Mouse (Mus musculus) macrophage (primary cell): ENCODE measurements around the gene Myt1l. TPM values are rescaled to one million over a fixed set of nuclear protein-coding genes. Genes with fewer than 3 reads are reported as not detected.

Experiments
- H3K27ac ChIP-seq: fragments of 350-480 bp; formaldehyde crosslinking; 2 replicates; pipeline ENCODE4 v1.9.0; 2021
- H3K36me3 ChIP-seq: fragments of 350-480 bp; formaldehyde crosslinking; 2 replicates; pipeline ENCODE4 v1.9.0; 2021; ENCODE audit errors: inconsistent target
- H3K4me3 ChIP-seq: fragments of 350-480 bp; formaldehyde crosslinking; 2 replicates; pipeline ENCODE4 v1.9.0; 2021; ENCODE audit errors: inconsistent target
- H3K79me2 ChIP-seq: fragments of 350-480 bp; formaldehyde crosslinking; 2 replicates; pipeline ENCODE4 v1.9.0; 2021; ENCODE audit errors: inconsistent target
- WGBS: methylation state at CpG from one replicate; pipeline ENCODE4 v1.1.7; 2026; ENCODE audit warnings: inconsistent platforms; ENCODE audit not compliant: missing documents; 5-methylcytosine and 5-hydroxymethylcytosine counted together
- polyA plus RNA-seq: library from polyadenylated mRNA; stranded (reverse); fragments of 250-400 nt; gene quantifications from 3 replicates; pipeline ENCODE4 v1.2.4, GENCODE M21; 2018; ENCODE audit warnings: inconsistent platforms
- total RNA-seq, 78 experiments: library from RNA; depleted of rRNA; stranded (reverse); fragments of 250-400 nt; gene quantifications; 1 replicate in 9 of 78; 2 replicates in 24 of 78; 3 replicates in 43 of 78; 4 replicates in 2 of 78; pipeline ENCODE4 v1.2.4; 2018; ENCODE audit warnings: inconsistent platforms in 56 of 78

Gene Myt1l
- not detected for total RNA-seq (2018; cell fraction: chromatin; rRNA removed)
- total RNA-seq (2018; cell fraction: cytosol; rRNA removed): not detected
- not detected for total RNA-seq (2018; cell fraction: nucleus; rRNA removed)
- not detected in 3 replicates for polyA plus RNA-seq

DNA sequence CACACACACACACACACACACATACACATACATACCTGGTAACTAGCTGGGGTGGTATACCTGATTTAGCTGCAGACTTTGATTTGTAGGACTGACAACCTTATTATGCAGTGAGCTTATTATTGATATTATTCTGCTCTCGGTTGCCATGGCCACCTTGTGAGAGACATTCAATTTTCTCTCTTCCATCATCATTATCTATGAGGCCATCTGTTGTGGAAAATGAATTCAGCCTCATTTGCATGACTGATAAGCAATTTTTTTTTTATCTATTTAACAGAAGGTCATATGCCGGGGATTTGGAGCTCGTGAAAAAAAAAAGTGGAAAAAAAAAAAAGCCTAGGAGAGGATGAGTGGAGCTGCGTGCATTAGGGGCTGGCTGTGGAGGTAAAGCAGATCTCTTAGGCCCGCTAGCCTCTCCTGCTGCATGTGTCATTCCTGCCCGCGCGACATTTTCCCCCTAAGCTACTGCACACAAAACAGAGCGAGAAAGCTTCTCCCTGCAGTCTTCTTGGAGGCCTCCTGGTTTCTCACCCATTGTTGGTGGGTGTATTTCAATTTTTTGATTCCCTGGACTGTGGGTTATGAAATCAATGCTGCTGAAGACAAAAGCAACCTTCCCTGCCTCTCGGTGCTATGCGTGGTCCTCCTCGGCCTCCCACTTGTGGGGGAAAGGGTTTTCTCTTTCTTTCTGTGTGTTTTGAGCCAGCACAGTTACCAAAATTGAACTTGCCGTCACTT is at the start of gene Myt1l:
TSS of gene Myt1l (plus strand) at position 354 of the 741 bp plus-strand sequence.
- H3K27ac ChIP-seq: no peak within 1 kb of the TSS
- H3K36me3 ChIP-seq: no peaks in the 10 kb centered on the region
- 49% methylated on average over 13 of the region's 13 CpGs for WGBS
- no peaks in the 10 kb centered on the region for H3K79me2 ChIP-seq
- H3K4me3 ChIP-seq: no peak within 1 kb of the TSS

DNA sequence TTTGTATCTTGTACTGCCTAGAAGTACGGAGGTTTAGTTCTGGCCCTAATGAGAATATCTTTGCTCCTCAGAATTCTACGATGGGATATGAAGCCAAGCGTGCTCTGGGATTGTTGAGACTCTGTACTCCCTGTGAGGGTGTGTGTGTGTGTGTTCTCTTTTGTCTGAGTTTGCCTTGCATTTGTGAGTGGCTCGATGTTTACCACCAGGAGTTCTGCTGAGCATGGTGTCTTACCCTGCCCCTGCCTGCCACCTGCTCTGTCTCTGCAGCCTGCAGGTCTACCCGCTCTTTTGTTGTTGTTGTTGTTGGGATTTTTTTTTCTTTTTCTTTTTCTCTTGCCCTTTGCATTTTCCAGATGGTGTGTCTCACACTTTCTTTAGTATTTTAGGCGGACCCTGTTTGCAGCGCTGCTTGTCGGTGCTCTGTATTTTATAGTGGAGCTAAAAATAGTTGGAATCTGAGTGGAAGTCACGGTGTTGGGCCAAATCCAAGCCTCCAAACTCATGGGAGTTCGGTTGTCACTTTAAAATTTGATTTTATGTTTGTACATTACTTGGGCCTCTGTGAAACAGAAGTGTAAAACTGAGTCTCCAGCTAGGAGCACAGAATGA is 41.7 kb upstream of the Myt1l start:
- no peaks in the 10 kb centered on the region for H3K36me3 ChIP-seq
- H3K79me2 ChIP-seq: no peaks in the 10 kb centered on the region
- no peak overlapping the region for H3K4me3 ChIP-seq
- 80% methylated on average over 10 of the region's 10 CpGs for WGBS
- H3K27ac ChIP-seq: no peak overlapping the region

DNA sequence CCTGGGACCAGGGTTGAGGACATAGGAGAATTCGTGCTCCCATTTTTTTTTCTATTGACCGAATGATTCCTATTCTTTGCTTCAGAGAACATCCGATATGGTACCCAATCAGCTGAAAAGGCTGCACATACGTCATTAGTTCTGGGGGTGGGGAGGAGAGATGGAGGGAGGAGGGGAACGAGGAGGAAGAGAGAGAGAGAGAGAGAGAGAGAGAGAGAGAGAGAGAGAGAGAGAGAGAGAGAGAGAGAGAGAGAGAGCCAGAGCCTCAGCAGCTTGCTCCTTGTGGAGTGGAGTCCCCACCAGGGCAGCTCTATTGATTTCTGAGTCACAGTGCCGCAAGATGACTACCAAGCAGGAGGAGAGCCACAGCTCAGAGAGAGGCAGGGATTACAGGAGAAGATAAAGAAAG is 1.9 kb upstream of the Myt1l start:
- H3K27ac ChIP-seq: no peak overlapping the region
- WGBS: 16% methylated on average over 4 of the region's 6 CpGs
- no peaks in the 10 kb centered on the region for H3K36me3 ChIP-seq
- no peak overlapping the region for H3K4me3 ChIP-seq
- H3K79me2 ChIP-seq: no peaks in the 10 kb centered on the region

DNA sequence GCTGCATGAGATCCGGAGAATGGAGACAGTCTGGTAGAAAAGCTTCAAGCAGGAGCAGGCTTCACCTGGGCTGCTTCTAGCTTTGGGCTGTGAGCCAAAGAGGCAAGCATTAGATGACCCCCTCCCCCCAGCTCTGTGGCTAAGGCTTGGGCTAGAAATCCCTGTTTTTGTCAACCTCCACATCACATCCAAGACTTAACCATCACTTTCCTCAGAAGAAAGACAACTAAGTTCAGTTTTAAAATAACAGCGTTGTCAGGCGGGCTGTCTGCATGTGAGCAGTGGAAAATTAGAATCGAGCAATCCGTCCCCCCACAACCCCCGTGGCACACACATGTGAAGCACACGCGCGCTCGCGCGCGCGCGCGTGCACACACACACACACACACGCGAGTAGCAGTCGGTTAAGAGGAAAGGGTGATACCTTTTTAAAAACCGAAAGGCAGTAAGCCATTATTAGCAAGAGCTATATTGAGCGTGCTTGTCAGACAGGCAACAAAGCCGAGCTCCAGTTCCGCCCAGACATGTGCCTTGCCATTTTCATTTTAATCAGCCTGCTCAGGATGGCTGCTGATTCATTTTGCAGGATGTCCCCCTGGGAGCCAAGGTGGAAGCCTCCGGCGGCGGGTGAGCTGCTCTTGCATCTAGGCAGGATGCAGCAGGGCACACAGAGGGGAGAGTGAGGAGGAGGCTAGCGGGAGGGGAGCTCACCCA is 979 bp upstream of the Myt1l start:
- Histone ChIP-seq H3K4me3 (no peak overlapping the region), H3K36me3 (no peaks in the 10 kb centered on the region)
- 7% methylated on average over 27 of the region's 27 CpGs for WGBS

DNA sequence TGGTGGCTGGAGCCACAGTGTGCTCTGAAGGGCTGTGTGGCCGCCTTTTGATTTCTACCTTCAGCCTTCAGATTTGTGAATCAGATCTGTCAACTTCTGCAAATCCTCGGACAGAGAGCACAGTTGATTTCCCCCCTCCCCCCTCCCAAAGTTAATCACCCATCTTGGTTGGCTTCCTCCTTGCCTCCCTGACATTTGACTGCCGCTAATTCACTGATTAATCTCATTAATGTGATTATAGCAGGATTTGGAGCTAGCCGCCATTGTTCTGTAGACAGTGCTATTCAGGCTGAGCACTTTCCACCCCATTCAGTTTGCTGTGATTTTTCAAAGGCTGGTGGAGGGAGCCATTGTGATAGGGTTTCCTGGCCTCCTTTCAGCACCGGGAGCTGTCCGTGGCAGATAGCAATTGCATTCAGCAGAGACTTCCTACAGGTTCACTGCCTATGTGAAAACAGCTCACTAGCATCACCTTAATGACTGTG is 2.1 kb downstream of the Myt1l start:
- no peaks in the 10 kb centered on the region for H3K36me3 ChIP-seq
- H3K79me2 ChIP-seq: no peaks in the 10 kb centered on the region
- H3K27ac ChIP-seq: no peak overlapping the region
- 10% methylated on average over 6 of the region's 6 CpGs for WGBS
- no peak overlapping the region for H3K4me3 ChIP-seq

More for the DNA sequence above, 979 bp upstream of the Myt1l start:
- no peak overlapping the region for H3K27ac ChIP-seq
- H3K79me2 ChIP-seq: no peaks in the 10 kb centered on the region

DNA sequence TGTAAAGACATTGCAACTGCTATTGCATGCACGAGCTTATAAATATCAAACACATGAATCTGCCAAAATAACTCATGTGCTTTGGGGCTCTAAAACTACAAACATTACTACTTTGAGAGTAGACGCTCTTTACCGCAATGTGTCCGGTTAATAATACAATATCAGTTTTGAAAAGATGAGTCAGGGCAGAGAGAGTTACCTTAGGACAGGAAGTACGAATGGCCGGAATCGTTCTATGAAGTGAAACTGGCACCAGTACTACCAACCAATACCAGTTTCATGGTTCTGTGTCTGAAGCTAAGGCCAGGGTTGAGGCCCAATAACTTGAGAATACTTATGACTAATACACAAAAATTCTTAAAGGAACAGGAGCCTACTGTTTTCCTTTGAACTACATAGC is 2.6 kb downstream of the Myt1l start:
- H3K79me2 ChIP-seq: no peaks in the 10 kb centered on the region
- 80% methylated on average over 7 of the region's 7 CpGs for WGBS
- no peak overlapping the region for H3K4me3 ChIP-seq
- H3K36me3 ChIP-seq: no peaks in the 10 kb centered on the region
- no peak overlapping the region for H3K27ac ChIP-seq

DNA sequence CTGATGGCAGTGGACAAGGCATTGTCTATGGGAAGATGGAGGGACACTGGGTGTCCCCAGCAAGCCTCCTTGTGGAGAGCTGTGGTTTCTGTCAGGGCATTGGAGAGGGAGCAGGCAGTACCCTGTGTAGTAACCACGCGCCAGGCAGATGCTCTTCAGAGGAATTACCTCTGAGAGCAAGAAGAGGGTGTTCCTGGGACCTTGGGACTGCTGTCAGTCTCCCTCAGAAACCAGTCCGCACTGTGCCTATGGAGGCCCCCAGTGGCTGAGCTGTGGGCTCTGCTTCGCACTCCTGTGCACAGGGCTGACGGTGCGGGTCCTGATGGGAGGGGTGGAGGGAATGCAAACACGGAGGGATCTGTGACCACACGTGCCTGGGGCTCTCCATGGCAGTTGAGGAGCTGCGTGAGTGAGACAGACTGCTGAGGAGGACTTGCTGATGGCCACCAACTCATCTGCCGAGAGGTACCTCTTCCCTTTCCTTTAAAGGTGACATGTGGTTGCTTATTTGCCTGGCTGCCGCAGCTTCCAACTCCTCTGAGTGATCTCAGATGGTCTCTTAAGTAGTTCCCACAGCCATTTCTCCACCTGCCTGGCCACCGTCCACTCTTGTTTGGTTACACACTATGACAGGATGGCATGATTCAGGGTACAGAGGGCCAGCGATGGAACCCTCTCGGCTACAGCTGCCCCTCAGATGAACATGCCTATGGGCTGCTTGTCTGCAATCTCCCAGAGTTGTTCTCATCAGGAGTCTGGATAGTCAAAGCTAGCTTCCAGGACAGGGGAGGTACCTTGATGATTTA is 5.1 kb downstream of the Myt1l start:
- Histone ChIP-seq H3K36me3 (no peaks in the 10 kb centered on the region), H3K4me3 (no peak overlapping the region), H3K27ac (no peak overlapping the region), H3K79me2 (no peaks in the 10 kb centered on the region)
- WGBS: 38% methylated on average over 14 of the region's 14 CpGs

DNA sequence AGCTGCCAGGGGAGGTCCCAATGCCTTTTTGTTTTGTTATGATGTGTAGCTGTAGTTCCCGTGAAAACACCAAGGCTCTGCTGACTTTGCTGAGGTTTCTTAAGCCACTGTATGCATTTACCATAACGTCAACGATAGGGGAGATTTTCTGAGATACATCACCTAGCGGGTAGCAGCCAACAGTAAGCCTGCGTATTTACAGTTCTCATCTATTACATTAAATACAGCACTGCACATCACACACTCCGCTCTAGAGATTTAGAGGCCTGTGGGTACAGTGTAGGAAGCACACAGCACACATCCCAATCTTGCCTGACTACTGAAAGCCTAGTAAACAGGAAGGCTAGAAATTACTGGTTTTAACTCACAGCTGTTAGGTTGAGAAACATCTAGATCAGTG is 6.1 kb downstream of the Myt1l start:
- 13% methylated on average over 6 of the region's 6 CpGs for WGBS
- no peaks in the 10 kb centered on the region for H3K79me2 ChIP-seq
- no peak overlapping the region for H3K27ac ChIP-seq
- H3K36me3 ChIP-seq: no peaks in the 10 kb centered on the region
- no peak overlapping the region for H3K4me3 ChIP-seq

DNA sequence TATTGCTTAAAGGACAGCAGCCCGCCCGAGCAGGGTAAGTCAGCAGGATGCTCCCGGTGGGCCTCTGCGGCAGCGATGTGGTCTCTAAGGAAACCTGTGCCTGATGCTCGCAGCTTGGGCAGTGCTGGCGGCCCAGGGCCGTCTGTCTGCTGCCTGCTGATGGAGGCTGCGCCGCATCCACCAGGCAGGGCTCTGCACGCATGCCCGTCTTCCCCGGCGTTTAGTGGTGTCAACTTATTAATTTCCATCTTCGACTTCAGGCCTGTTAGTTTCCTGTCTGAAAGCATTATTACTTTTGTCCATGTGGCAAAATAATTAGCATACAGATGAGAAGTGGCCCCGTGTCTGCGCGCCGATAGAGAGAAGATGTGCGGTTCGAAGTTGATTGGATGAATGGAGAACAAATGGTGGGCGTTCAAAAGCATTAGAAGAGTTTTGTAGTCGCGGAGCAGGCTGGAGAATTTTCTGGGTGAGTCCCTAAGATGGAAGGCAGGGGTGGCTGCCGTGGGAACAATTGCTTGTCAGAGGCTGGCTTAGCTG is 6.6 kb downstream of the Myt1l start:
- no peak overlapping the region for H3K4me3 ChIP-seq
- no peak overlapping the region for H3K27ac ChIP-seq
- H3K36me3 ChIP-seq: no peaks in the 10 kb centered on the region
- H3K79me2 ChIP-seq: no peaks in the 10 kb centered on the region
- WGBS: 5% methylated on average over 25 of the region's 25 CpGs

DNA sequence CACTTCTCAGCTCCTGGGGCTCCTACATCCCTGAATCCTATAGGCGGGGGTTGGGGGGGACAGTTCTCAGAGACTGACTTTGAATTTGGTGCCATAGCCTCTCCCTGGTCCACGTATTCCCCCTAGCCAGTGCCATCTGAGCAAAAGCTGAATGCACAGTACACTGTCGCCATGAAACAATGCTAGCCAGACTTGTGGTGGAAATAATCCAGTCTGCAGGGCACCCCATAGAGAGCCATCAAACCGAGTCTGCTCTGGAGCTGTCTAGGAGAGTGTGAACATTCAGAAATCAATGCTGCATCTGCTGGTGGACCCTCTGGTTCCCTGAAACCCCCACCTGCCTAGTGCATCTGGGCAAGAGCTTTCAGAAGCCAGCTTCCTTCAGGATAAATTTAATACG is 9.7 kb downstream of the Myt1l start:
- no peak overlapping the region for H3K27ac ChIP-seq
- no peaks in the 10 kb centered on the region for H3K79me2 ChIP-seq
- whole genome bisulfite sequencing: 72% methylated on average over 5 of the region's 5 CpGs
- H3K4me3 ChIP-seq: no peak overlapping the region
- H3K36me3 ChIP-seq: no peaks in the 10 kb centered on the region

DNA sequence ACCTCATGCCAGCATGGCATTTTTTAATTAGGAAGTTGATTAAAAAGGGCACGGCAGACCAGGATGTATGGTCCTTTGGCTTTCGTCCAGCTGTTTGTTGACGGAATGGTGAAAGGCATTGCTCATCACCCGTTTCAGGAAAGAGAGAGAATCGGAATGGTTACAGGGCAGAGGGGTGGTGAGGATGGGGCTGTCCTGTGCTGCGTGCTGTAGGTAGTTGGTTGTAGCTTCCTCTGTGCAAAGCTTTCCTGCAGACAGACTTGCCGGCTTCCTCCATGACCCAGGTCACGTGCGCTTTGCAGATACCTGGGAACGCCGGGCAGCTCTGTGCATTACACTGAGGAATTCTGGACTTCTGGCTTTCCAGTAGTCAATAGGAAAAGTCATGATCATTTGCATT is 10.3 kb downstream of the Myt1l start:
- 73% methylated on average over 11 of the region's 11 CpGs for WGBS

DNA sequence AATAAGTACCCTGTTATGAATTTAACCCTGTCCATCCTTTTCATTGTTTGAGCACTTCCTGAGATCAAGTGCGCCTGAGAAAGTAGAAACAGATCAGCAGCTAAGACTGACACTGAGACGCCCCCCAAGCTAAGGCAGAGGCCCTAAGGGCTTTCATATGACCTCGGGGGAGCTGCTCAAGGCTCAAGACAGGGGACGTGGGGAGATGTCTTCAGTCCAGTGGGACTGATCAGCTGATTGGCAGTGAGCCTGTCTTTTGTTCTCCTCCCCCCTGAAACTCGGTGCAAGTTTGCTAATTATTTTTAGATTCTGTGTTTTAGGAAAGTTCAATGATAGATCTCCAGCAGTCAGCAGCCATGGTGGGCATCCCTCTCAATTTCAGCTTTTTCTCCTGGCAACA is 10.9 kb downstream of the Myt1l start:
- H3K4me3 ChIP-seq: no peak overlapping the region
- 35% methylated on average over 5 of the region's 5 CpGs for WGBS
- H3K36me3 ChIP-seq: no peaks in the 10 kb centered on the region
- H3K27ac ChIP-seq: no peak overlapping the region
- H3K79me2 ChIP-seq: no peaks in the 10 kb centered on the region

More for the DNA sequence above, 10.3 kb downstream of the Myt1l start:
- Histone ChIP-seq H3K36me3 (no peaks in the 10 kb centered on the region), H3K79me2 (no peaks in the 10 kb centered on the region), H3K4me3 (no peak overlapping the region), H3K27ac (no peak overlapping the region)

DNA sequence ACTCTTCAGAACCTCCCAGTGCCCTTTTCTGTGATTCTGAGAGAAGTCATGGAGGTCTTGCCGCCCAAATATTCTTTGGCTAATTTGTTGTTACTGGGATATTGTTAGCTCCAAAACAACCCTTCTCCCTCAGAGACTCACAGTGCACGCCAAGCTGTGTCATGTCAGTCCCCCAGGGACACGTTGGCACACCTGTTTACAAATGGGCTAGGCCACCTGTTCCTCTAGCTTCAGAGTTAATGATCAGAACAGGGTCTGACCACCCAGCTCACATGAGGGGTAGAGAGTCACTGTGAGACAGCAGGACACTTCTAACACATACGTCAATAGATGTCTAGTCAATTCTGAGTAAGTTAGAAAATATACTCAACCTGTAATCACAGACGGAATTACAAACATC is 12.6 kb downstream of the Myt1l start:
- Histone ChIP-seq H3K4me3 (no peak overlapping the region), H3K79me2 (no peaks in the 10 kb centered on the region), H3K27ac (no peak overlapping the region), H3K36me3 (no peaks in the 10 kb centered on the region)
- WGBS: 91% methylated on average over 4 of the region's 5 CpGs

DNA sequence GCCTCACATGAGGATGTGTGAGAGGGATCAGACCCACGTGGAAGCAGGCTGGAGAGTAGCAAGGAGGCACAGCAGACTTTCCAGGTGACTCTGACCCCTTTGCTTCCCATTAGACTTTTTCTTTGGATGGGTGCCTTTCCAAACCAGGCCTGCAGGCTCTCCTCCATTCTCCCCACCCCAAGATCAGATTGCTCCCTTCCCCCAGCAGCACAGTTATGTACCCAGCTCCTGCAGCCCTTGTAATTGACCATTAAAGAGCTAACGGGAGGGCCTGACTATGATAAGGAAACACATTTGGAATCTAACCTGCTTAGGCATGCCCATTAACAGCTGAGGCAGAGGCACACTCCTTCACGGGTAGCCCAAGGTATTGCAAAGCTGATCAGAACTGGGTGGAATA is 17.9 kb downstream of the Myt1l start:
- 51% methylated on average over 3 of the region's 3 CpGs for WGBS
- no peak overlapping the region for H3K4me3 ChIP-seq
- no peak overlapping the region for H3K27ac ChIP-seq
- H3K36me3 ChIP-seq: no peaks in the 10 kb centered on the region
- H3K79me2 ChIP-seq: no peaks in the 10 kb centered on the region
